Mouse (Mus musculus): ENCODE results near the gene Ywhah. TPM values are rescaled to one million over a fixed set of nuclear protein-coding genes. Genes with fewer than 3 reads are reported as not detected.
"Not testable (repeated sequence)": the region's sequence is repeated elsewhere in the genome, so short reads cannot be mapped to it uniquely, and the experiment has no call there.

Ywhah gene
- total RNA-seq, 1 experiment from 2014 or later: 149 TPM

GRCm38 (mm10) chr5:33009818-33010812 is 8.5 kb upstream of the Ywhah start:
- peak; percentile 55; the same call in 1 of the 2 replicates for ATAC-seq (ENCODE audit: extremely low read depth, insufficient number of reproducible peaks, low FRiP score, poor library complexity, severe bottlenecking)

- ATAC-seq (ENCODE audit: extremely low read depth, insufficient number of reproducible peaks, low FRiP score, poor library complexity, severe bottlenecking): no peak
Observed at GRCm38 (mm10) chr5:33011132-33012106, 7.2 kb upstream of the Ywhah start.

GRCm38 (mm10) chr5:33014096-33014495 is 4.5 kb upstream of the Ywhah start:
- ATAC-seq (ENCODE audit: extremely low read depth, insufficient number of reproducible peaks, low FRiP score, poor library complexity, severe bottlenecking): no peak

DNA sequence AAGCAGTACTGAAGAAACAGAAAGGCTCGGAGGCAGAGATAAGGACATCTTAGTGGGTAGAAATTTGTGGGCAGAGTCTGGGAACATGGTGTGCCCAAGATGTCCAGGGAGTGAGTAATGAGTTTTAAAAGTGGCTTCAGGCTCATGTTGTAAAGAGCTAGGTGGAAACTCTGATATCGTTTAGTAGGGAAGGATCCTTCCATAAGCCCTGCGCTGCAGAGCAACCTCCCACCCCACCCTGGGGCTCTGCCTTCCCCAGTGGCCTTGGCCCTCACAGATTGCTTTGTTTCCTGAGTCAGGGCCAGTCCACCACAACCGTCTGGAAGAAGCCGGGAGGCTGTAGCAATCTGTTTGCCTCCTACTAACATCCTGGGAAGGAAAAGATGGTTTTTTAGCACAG is 3.0 kb upstream of the Ywhah start:
- ATAC-seq (ENCODE audit: extremely low read depth, insufficient number of reproducible peaks, low FRiP score, poor library complexity, severe bottlenecking): no peak

- no peak for ATAC-seq (ENCODE audit: extremely low read depth, insufficient number of reproducible peaks, low FRiP score, poor library complexity, severe bottlenecking)
Observed at GRCm38 (mm10) chr5:33018189-33018560, 441 bp upstream of the Ywhah start.

DNA sequence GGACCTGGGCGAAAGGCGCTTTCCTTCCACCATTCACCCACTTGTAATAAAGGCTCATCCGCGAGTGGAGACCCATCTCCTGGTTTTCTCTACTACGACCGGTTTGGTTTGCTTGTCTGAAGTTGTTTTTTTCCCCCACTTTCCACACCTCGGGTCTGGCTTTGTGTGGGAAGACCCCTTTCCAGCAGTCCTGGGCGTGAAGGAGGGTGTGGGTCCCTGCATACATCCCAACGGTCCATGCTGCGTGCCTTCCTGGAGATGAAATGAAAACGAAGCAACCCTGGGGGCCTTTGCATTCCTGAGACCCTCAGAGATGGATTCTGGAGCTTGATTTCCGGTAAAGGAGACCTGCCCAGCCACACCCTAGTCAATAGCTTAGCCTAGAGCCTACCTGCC is 808 bp downstream of the Ywhah start:
- no peak for ATAC-seq (ENCODE audit: extremely low read depth, insufficient number of reproducible peaks, low FRiP score, poor library complexity, severe bottlenecking)

DNA sequence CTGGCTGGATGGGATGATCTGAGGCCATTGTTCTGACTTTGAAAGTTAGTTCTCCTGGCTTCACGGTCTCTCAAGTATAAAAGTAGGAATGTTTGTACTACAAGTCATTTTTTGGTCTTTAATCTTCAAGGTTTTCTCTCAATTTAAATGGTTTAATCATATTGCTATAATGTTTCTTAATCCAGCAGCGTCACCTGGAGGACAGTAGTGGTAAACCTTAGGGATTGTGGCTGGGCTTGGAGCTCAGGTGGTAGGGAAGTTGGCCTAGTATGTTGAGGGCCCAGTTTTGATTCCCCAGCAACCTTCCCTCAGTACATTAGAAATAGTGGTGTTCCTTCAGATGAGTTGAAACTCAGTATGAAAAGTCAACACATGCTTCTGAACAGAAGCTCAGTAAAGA is 3.0 kb downstream of the Ywhah start:
- ATAC-seq (ENCODE audit: extremely low read depth, insufficient number of reproducible peaks, low FRiP score, poor library complexity, severe bottlenecking): peak; percentile 27; the same call in 1 of the 2 replicates

GRCm38 (mm10) chr5:33023337-33023736 is 4.7 kb downstream of the Ywhah start:
- no peak for ATAC-seq (ENCODE audit: extremely low read depth, insufficient number of reproducible peaks, low FRiP score, poor library complexity, severe bottlenecking)

GRCm38 (mm10) chr5:33024474-33024873 is 5.9 kb downstream of the Ywhah start:
- no peak for ATAC-seq (ENCODE audit: extremely low read depth, insufficient number of reproducible peaks, low FRiP score, poor library complexity, severe bottlenecking)

DNA sequence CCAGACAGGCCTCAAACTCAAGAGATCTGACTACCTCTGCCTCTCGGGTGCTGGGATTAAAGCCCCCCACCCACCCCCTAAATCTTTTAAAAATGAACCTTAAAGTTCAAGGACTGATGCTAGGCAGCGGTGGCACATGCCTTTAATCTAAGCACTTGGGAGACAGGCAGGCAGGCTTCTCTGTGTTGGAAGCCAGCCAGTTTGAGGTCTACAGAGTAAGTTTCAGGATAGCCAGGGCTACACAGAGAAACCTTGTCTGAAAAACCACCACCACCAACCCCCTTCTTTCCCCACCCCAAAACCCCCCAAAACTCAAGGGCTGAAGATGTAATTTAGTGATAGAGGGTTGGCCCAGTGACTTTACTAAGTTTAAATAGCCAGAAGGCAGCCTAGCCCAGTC is 10.0 kb downstream of the Ywhah start:
- no peak for ATAC-seq (ENCODE audit: extremely low read depth, insufficient number of reproducible peaks, low FRiP score, poor library complexity, severe bottlenecking)

GRCm38 (mm10) chr5:33030425-33031175 is 12.0 kb downstream of the Ywhah start:
- no peak for ATAC-seq (ENCODE audit: extremely low read depth, insufficient number of reproducible peaks, low FRiP score, poor library complexity, severe bottlenecking)

GRCm38 (mm10) chr5:33032036-33032773 is 13.6 kb downstream of the Ywhah start:
- ATAC-seq (ENCODE audit: extremely low read depth, insufficient number of reproducible peaks, low FRiP score, poor library complexity, severe bottlenecking): no peak

GRCm38 (mm10) chr5:33033121-33033520 is 14.5 kb downstream of the Ywhah start:
- ATAC-seq (ENCODE audit: extremely low read depth, insufficient number of reproducible peaks, low FRiP score, poor library complexity, severe bottlenecking): peak; percentile 83

GRCm38 (mm10) chr5:33033633-33034032 is 15.0 kb downstream of the Ywhah start:
- ATAC-seq (ENCODE audit: extremely low read depth, insufficient number of reproducible peaks, low FRiP score, poor library complexity, severe bottlenecking): not testable (repeated sequence)

DNA sequence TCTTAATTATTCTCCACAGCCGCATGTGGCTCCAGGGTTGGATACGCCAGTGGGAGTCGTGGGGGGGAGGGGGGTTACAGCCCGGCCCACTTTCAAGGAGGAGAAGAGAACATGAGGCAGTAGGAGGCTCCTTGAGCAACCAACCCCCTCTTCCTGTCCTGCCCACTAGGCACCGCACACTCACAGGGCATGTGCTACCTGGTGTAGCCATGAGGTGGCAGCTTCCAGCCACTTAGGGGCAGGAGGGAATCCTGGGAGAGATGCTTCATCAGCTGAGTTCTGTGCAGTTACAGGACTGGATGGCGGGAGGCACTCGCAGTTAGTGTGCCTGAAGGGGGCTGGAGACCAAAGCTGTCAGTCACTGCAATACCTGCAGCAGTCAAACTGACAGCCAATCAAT is 15.5 kb downstream of the Ywhah start:
- ATAC-seq (ENCODE audit: extremely low read depth, insufficient number of reproducible peaks, low FRiP score, poor library complexity, severe bottlenecking): no peak

DNA sequence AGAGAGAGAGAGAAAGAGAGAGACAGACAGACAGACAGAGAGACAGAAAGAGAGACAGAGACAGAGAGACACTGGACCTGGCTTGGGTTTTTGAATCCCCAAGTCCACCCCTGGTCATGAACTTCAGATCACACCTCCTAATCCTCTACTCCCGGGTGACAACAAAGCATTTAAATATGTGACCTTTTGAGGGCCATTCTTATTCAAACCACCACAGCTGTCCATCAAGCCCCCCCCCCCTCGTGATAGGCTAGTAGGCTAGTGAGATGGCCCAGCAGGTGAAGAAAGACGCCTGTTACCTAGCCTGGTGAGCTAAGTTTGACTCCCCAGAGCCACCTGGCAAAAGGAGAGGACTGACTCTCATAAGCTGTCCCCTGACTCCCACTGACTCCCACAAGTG is 16.3 kb downstream of the Ywhah start:
- no peak for ATAC-seq (ENCODE audit: extremely low read depth, insufficient number of reproducible peaks, low FRiP score, poor library complexity, severe bottlenecking)

DNA sequence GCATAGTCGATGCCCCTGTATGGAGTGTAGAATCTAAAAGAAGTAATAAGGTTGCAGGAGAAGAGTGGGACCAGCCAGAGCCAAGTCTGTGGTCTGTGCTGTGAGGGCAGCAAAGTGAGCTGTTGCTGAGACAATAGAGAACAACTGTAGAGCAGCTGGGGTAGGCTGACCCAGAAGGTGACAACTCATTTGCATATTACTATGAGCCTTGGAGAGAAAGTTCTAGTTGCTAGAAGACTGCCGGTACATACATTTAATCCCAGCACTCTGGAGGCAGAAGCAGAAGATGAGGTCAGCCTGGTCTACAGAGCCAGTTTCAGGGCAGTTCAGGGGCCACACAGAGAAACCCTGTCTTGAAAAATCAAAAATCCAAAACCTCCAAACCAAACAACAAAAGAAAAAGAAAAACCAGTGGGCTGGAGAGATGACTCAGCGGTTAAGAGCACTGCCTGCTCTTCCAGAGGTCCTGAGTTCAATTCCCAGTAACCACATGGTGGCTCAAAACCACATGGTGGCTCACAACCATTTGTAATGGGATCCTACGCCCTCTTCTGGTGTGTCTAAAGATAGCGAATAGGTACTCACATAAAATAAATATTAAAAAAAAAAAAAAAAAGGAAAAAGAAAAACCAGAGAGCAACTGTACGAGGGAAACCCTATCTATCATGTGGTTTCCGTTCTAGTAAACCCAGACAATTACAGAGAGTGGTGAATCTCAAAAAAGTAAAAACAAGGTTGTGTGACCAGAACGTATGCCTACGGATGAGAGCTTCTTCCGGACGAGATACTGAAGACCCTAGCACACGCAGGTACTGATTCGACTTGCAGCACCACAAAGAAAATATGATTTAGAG is 20.3 kb downstream of the Ywhah start:
- ATAC-seq (ENCODE audit: extremely low read depth, insufficient number of reproducible peaks, low FRiP score, poor library complexity, severe bottlenecking): no peak
